Comparison of ENCODE assay signal across 26 mouse cellular contexts in the genomic region with DNA sequence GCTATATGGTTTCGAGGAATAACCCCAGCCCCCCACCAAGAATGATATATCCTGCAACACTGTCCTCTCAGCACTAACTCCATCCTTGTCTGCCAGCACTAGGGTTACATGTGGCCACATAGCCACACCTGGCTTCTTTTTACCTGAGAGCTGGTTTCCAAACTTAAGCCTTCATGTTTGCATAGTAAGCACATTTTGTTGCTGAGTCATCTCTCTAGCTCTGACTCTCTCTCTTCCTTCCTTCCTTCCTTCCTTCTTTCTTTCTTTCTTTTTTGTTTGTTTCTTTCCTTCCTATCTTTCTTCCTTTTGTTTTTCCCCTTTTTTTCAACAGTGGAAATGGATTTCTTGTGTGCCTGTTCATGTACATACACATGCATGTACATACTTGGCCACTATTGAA.
"Had no signal": no experiment of that assay in that cellular context is flagged by ENCODE, and none has a peak within 500 bp of the region (broad histone marks: within the 10 kb centered on the region; RNA-seq: fewer than 3 reads in every experiment).

No protein-coding gene starts in this region.

- H3K9me3 ChIP-seq: embryonic facial prominence, embryonic 10.5 days; embryonic facial prominence, embryonic 12.5 days; embryonic facial prominence, embryonic 13.5 days; embryonic facial prominence, embryonic 15.5 days; forebrain, embryonic 10.5 days; forebrain, embryonic 12.5 days; forebrain, embryonic 13.5 days; forebrain, embryonic 15.5 days had no signal

- H3K4me3 ChIP-seq: embryonic facial prominence, embryonic 10.5 days; embryonic facial prominence, embryonic 12.5 days; embryonic facial prominence, embryonic 13.5 days; embryonic facial prominence, embryonic 15.5 days; erythroblast, embryonic 14.5 days; forebrain, embryonic 10.5 days; forebrain, embryonic 12.5 days; forebrain, embryonic 13.5 days; forebrain, embryonic 15.5 days; gastrocnemius, adult 2 months; heart, adult 2 months had no signal

- H3K27ac ChIP-seq: embryonic facial prominence, embryonic 10.5 days; embryonic facial prominence, embryonic 12.5 days; embryonic facial prominence, embryonic 13.5 days; embryonic facial prominence, embryonic 15.5 days; forebrain, embryonic 10.5 days; forebrain, embryonic 12.5 days; forebrain, embryonic 13.5 days; forebrain, embryonic 15.5 days; gastrocnemius, adult 2 months; heart, adult 2 months had no signal

- ATAC-seq: forebrain, embryonic 13.5 days; forebrain, embryonic 14.5 days; forebrain, embryonic 15.5 days; forebrain, embryonic 16.5 days; forebrain, postnatal 0 days had no signal

- H3K27me3 ChIP-seq: embryonic facial prominence, embryonic 12.5 days; embryonic facial prominence, embryonic 13.5 days; embryonic facial prominence, embryonic 15.5 days; forebrain, embryonic 12.5 days; forebrain, embryonic 13.5 days; forebrain, embryonic 15.5 days had no signal

- H3K4me2 ChIP-seq: embryonic facial prominence, embryonic 12.5 days; embryonic facial prominence, embryonic 13.5 days; embryonic facial prominence, embryonic 15.5 days; forebrain, embryonic 12.5 days; forebrain, embryonic 13.5 days; forebrain, embryonic 15.5 days; heart, embryonic 11.5 days had no signal

- H3K36me3 ChIP-seq: embryonic facial prominence, embryonic 10.5 days; embryonic facial prominence, embryonic 12.5 days; embryonic facial prominence, embryonic 13.5 days; embryonic facial prominence, embryonic 15.5 days; forebrain, embryonic 10.5 days; forebrain, embryonic 12.5 days; forebrain, embryonic 15.5 days had no signal

- DNase-seq: cerebellum, adult 9-11 months; cerebellum, postnatal 10 days; cerebellum, postnatal 14 days; cerebellum, postnatal 25 days; cerebellum, postnatal 36 days; embryo, embryonic 11 days; forebrain, postnatal 0 days; gastrocnemius, adult 2 months; gastrocnemius, postnatal 10 days; gastrocnemius, postnatal 14 days; gastrocnemius, postnatal 25 days; gastrocnemius, postnatal 36 days; heart, adult 18-20 months; heart, adult 2 months had no signal

- H3K4me1 ChIP-seq: embryonic facial prominence, embryonic 12.5 days; embryonic facial prominence, embryonic 13.5 days; embryonic facial prominence, embryonic 15.5 days; forebrain, embryonic 10.5 days; forebrain, embryonic 12.5 days; forebrain, embryonic 13.5 days had no signal

- H3K9ac ChIP-seq: embryonic facial prominence, embryonic 12.5 days; embryonic facial prominence, embryonic 13.5 days; embryonic facial prominence, embryonic 15.5 days; forebrain, embryonic 12.5 days; forebrain, embryonic 13.5 days; forebrain, embryonic 15.5 days; forebrain, postnatal 0 days had no signal
